Mouse (Mus musculus): ENCODE measurements at regions not wholly inside any gene's neighbourhood (a gene's known extent, or its start where the extent isn't known, plus 50 kb on each side); places are given as distances from the start of the nearest gene placed in this dataset.
A peak's percentile ranks its signal among the peaks of the same experiment; 100 is the strongest.
"Not testable (repeated sequence)": the region's sequence is repeated elsewhere in the genome, so short reads cannot be mapped to it uniquely, and the experiment has no call there.

DNA sequence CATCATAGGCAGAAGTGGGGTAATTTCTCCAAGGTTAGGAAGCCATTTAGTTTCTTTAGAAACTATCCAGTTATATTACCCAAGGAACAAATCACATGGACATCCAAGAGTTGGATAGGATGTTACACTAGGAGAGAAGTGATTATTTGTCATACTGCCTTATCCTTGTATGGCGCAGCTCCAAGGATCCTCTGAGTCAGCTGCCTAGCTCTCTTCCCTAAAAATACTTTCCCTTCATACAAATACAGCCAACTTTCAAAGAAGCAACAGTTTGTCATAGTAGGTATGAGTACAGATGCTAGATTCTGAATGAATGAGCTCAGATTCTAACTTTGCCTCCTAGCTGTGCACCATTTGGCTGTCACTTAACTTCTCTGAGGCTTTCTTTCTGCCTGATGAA, 492.9 kb upstream of the Gm9747 start:
- Histone ChIP-seq H3K4me3 (ENCODE audit: low read depth, low read length) (no peak overlapping the region), H3K27ac (ENCODE audit: low read length) (no peak overlapping the region), H3K4me2 (replicated peaks; ENCODE audit: low read depth, low read length) (no peak overlapping the region), H3K9me3 (ENCODE audit: low read length) (no peaks in the 10 kb centered on the region), H3K4me1 (ENCODE audit: insufficient read depth, low read depth, low read length) (no peaks in the 10 kb centered on the region), H3K27me3 (replicated peaks; ENCODE audit: insufficient read depth, low read length) (no peaks in the 10 kb centered on the region), H3K36me3 (ENCODE audit: insufficient read depth, low read length) (no peaks in the 10 kb centered on the region), H3K9ac (replicated peaks; ENCODE audit: low read depth) (no peak overlapping the region)
- DNase-seq (ENCODE audit: low spot score) (no peak), ATAC-seq (no peak)
- no peak for TF ChIP-seq CTCF (IDR thresholded peaks at IDR 0.05)
- WGBS: 70% methylated on average over 1 of the region's 1 CpGs

DNA sequence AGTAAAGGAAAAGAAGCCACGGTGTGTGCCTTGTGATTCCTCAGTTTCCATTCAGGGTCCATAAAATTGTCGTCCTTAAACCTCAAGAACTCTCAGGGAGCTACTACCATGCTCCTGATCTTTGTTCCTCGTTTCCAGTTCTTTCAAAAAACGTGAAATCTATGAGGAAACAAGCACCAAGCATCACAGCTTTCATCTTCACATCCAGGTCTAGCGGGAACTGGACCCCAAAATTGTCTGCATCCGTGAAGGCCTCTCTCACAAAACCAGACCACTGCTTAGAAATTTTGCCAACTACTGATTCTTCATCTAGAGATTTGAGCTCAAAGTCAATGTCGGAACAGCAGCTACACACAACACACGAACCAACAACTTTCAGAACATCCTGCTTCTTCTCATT, 491.0 kb upstream of the Gm9747 start:
- not testable (repeated sequence) for H3K9me3 ChIP-seq (ENCODE audit: low read length); DNase-seq (ENCODE audit: low spot score); H3K4me3 ChIP-seq (ENCODE audit: low read depth, low read length); H3K27me3 ChIP-seq (replicated peaks; ENCODE audit: insufficient read depth, low read length); ATAC-seq; H3K4me1 ChIP-seq (ENCODE audit: insufficient read depth, low read depth, low read length); H3K36me3 ChIP-seq (ENCODE audit: insufficient read depth, low read length); H3K4me2 ChIP-seq (replicated peaks; ENCODE audit: low read depth, low read length); H3K9ac ChIP-seq (replicated peaks; ENCODE audit: low read depth); H3K27ac ChIP-seq (ENCODE audit: low read length)
- 80% methylated on average over 8 of the region's 8 CpGs for WGBS

DNA sequence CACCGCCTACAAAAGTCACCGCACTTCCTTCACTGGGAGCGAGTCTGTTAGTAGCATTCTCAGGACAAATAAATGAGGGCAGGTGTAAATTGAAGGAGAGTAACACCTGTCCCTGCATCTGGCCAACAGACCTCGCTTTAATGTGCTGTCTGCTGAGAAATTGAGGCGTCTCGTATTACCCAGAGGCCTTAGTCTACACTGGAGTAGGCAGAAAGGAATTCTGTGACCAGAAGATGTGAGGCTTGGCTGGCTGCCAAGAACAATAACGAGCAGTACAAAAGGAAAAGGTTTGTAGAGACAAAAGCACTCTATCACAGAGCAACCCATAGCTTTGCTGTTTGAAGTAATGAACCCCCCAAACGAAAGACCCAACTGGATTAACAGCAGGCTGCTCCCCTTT, 488.4 kb upstream of the Gm9747 start:
- DNase-seq (ENCODE audit: low spot score): peak; percentile 61
- no peak overlapping the region for H3K4me3 ChIP-seq (ENCODE audit: low read depth, low read length)
- H3K9me3 ChIP-seq (ENCODE audit: low read length): no peaks in the 10 kb centered on the region
- no peak overlapping the region for H3K27ac ChIP-seq (ENCODE audit: low read length)
- no peak overlapping the region for H3K4me2 ChIP-seq (replicated peaks; ENCODE audit: low read depth, low read length)
- peak; percentile 38; the same call in 1 of the 2 replicates for ATAC-seq
- H3K27me3 ChIP-seq (replicated peaks; ENCODE audit: insufficient read depth, low read length): no peaks in the 10 kb centered on the region
- no peaks in the 10 kb centered on the region for H3K36me3 ChIP-seq (ENCODE audit: insufficient read depth, low read length)
- WGBS: 24% methylated on average over 8 of the region's 8 CpGs
- no peak overlapping the region for H3K9ac ChIP-seq (replicated peaks; ENCODE audit: low read depth)
- H3K4me1 ChIP-seq (ENCODE audit: insufficient read depth, low read depth, low read length): no peaks in the 10 kb centered on the region
- TF ChIP-seq EP300 (IDR thresholded peaks at IDR 0.05): no peak

DNA sequence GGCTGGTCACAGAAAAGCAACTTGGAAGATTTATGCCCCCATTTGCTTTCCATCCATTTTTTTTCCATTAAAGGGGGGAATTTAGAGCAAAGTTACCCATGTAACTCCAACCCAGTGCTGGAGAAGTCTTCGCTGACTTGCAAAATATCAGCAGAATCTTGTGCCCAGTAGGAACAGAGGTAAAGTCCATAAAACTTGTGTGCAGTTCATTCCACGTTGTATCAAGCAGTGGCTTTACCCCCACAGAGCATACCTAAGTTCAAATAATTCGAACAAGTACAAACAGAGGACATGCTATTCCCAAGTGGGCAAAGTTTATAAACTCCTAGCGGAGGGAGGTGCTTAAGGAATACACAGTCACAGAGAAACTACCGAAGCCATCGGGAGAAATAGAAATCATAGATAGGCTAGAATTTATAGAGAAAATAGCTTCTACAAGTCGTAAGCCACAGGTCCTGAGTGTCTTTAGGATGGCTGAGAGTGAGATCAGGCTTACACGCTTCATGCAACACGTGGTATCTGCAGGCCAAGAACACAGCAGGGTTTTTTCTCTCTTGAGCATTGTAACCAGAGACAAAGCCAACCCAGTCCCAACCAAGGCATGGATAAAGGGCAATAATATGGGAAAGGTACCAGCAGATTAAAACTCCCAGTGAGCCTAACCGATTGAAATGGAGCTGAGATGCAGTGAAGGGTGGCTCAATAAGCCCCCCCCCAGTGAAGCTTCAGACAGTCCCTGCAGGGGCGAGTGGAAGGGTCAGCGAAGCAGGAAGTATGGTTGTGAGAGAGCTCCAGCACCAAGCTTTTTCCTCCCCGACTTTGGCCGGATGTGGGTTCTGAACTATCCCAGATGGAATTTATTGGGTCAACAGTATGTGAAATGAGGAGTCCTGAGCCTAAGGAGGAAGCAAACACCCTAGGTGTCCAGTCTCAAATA, 487.6 kb upstream of the Gm9747 start:
- no peak overlapping the region for H3K4me2 ChIP-seq (replicated peaks; ENCODE audit: low read depth, low read length)
- ATAC-seq (no peak), DNase-seq (ENCODE audit: low spot score) (no peak)
- H3K4me3 ChIP-seq (ENCODE audit: low read depth, low read length): no peak overlapping the region
- no peaks in the 10 kb centered on the region for H3K27me3 ChIP-seq (replicated peaks; ENCODE audit: insufficient read depth, low read length)
- H3K27ac ChIP-seq (ENCODE audit: low read length): no peak overlapping the region
- TF ChIP-seq EP300 (IDR thresholded peaks at IDR 0.05): no peak
- TF ChIP-seq CTCF (IDR thresholded peaks at IDR 0.05): no peak
- no peaks in the 10 kb centered on the region for H3K36me3 ChIP-seq (ENCODE audit: insufficient read depth, low read length)
- no peak overlapping the region for H3K9ac ChIP-seq (replicated peaks; ENCODE audit: low read depth)
- WGBS: 69% methylated on average over 14 of the region's 14 CpGs
- no peaks in the 10 kb centered on the region for H3K4me1 ChIP-seq (ENCODE audit: insufficient read depth, low read depth, low read length)
- H3K9me3 ChIP-seq (ENCODE audit: low read length): no peaks in the 10 kb centered on the region

DNA sequence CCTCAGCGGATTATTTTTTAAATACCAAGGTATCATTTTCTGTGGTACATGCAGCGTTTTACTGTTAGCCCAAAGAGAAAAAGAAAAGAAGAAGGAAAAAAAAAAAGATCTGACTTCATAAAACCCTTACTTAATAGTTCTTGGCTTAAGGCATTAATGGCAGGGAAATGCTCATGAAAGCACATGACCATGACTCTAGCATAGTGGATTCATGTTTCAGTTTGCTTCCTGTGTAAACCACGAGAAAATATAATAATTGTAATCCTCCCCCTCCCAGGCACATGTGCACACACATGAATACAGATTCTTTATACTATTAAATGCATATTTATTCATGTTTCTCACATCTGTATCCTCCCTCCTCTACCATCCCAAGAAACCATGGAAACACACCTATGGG, 486.9 kb upstream of the Gm9747 start:
- Histone ChIP-seq H3K4me1 (ENCODE audit: insufficient read depth, low read depth, low read length) (no peaks in the 10 kb centered on the region), H3K4me2 (replicated peaks; ENCODE audit: low read depth, low read length) (no peak overlapping the region), H3K4me3 (ENCODE audit: low read depth, low read length) (no peak overlapping the region), H3K27me3 (replicated peaks; ENCODE audit: insufficient read depth, low read length) (no peaks in the 10 kb centered on the region), H3K9me3 (ENCODE audit: low read length) (no peaks in the 10 kb centered on the region), H3K36me3 (ENCODE audit: insufficient read depth, low read length) (no peaks in the 10 kb centered on the region), H3K9ac (replicated peaks; ENCODE audit: low read depth) (no peak overlapping the region), H3K27ac (ENCODE audit: low read length) (no peak overlapping the region)
- no peak for ATAC-seq
- DNase-seq (ENCODE audit: low spot score): no peak
- TF ChIP-seq CTCF (IDR thresholded peaks at IDR 0.05) (no peak), EP300 (IDR thresholded peaks at IDR 0.05) (no peak)
- 86% methylated on average over 3 of the region's 3 CpGs for WGBS

DNA sequence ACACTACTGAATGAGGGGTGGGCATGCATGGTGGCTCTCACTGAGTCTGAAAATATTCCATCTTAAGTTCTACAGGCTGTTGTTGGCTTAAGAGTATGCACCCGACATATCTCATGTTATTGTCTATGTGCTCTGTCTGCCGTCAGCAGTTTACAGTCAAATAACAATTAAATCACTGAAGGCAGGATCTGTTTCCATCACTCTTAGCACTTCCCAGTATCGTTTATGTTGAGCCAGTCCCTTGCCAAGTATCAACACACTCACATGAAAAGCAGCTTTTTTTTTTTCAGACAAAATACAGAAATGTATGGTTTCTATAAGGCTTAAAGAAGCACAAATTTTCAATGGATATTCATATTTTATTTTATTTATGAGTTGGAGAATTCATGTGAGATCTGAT, 485.9 kb upstream of the Gm9747 start:
- TF ChIP-seq EP300 (IDR thresholded peaks at IDR 0.05) (no peak), CTCF (IDR thresholded peaks at IDR 0.05) (no peak)
- Histone ChIP-seq H3K27me3 (replicated peaks; ENCODE audit: insufficient read depth, low read length) (no peaks in the 10 kb centered on the region), H3K27ac (ENCODE audit: low read length) (no peak overlapping the region), H3K9me3 (ENCODE audit: low read length) (no peaks in the 10 kb centered on the region), H3K36me3 (ENCODE audit: insufficient read depth, low read length) (no peaks in the 10 kb centered on the region), H3K4me3 (ENCODE audit: low read depth, low read length) (no peak overlapping the region), H3K9ac (replicated peaks; ENCODE audit: low read depth) (no peak overlapping the region), H3K4me1 (ENCODE audit: insufficient read depth, low read depth, low read length) (no peaks in the 10 kb centered on the region), H3K4me2 (replicated peaks; ENCODE audit: low read depth, low read length) (no peak overlapping the region)
- WGBS: 50% methylated on average over 3 of the region's 3 CpGs
- no peak for DNase-seq (ENCODE audit: low spot score)
- no peak for ATAC-seq

Measured in lung, postnatal 0 days (tissue).